Mouse (Mus musculus): ENCODE data around the gene Dhdh. TPM values are rescaled to one million over a fixed set of nuclear protein-coding genes. Genes with fewer than 3 reads are reported as not detected.

The Dhdh gene
- polyA plus RNA-seq, 1 experiment: not detected

GRCm38 (mm10) chr7:45434203-45435015 lies 54.2 kb downstream of the Dhdh start, which contains the start of gene Gys1:
Gene Gys1, plus strand, starts transcription at chr7:45434844.
- TF ChIP-seq POLR2A (IDR thresholded peaks at IDR 0.05; ENCODE audit: insufficient read depth, low read depth, low read length) (0 out of 2 replicates have a peak, but pooled peaks have one; percentile 49), CTCF (IDR thresholded peaks at IDR 0.05; ENCODE audit: insufficient read depth, low read depth, low read length) (peak; percentile 82)
- under 1% methylated on average over 45 of the region's 45 CpGs for WGBS
- peak within 1 kb of the TSS; percentile 48 for H3K27ac ChIP-seq (ENCODE audit: insufficient read depth, low read depth, low read length)
- peaks cover 25% of the 10 kb centered on the region for H3K4me1 ChIP-seq (ENCODE audit: control insufficient read depth, insufficient read depth, low read length)
- peak within 1 kb of the TSS; percentile 68 for H3K4me3 ChIP-seq (ENCODE audit: insufficient read depth, low read depth, low read length)

GRCm38 (mm10) chr7:45433835-45434202 lies 54.8 kb downstream of the Dhdh start:
- H3K4me1 ChIP-seq (ENCODE audit: control insufficient read depth, insufficient read depth, low read length): peaks cover 25% of the 10 kb centered on the region
- H3K4me3 ChIP-seq (ENCODE audit: insufficient read depth, low read depth, low read length): peak overlapping the region; percentile 68
- no peak overlapping the region for H3K27ac ChIP-seq (ENCODE audit: insufficient read depth, low read depth, low read length)
- 3% methylated on average over 7 of the region's 7 CpGs for WGBS
- TF ChIP-seq CTCF (IDR thresholded peaks at IDR 0.05; ENCODE audit: insufficient read depth, low read depth, low read length) (no peak), POLR2A (IDR thresholded peaks at IDR 0.05; ENCODE audit: insufficient read depth, low read depth, low read length) (no peak)

GRCm38 (mm10) chr7:45426556-45426955 lies 62.0 kb downstream of the Dhdh start:
- no peaks in the 10 kb centered on the region for H3K4me1 ChIP-seq (ENCODE audit: control insufficient read depth, insufficient read depth, low read length)
- H3K27ac ChIP-seq (ENCODE audit: insufficient read depth, low read depth, low read length): no peak overlapping the region
- H3K4me3 ChIP-seq (ENCODE audit: insufficient read depth, low read depth, low read length): no peak overlapping the region
- 88% methylated on average over 8 of the region's 8 CpGs for WGBS
- TF ChIP-seq CTCF (IDR thresholded peaks at IDR 0.05; ENCODE audit: insufficient read depth, low read depth, low read length) (no peak), POLR2A (IDR thresholded peaks at IDR 0.05; ENCODE audit: insufficient read depth, low read depth, low read length) (no peak)

- 93% methylated on average over 14 of the region's 14 CpGs for WGBS
- Histone ChIP-seq H3K4me1 (ENCODE audit: control insufficient read depth, insufficient read depth, low read length) (no peaks in the 10 kb centered on the region), H3K4me3 (ENCODE audit: insufficient read depth, low read depth, low read length) (no peak overlapping the region), H3K27ac (ENCODE audit: insufficient read depth, low read depth, low read length) (no peak overlapping the region)
- TF ChIP-seq CTCF (IDR thresholded peaks at IDR 0.05; ENCODE audit: insufficient read depth, low read depth, low read length): no peak
- TF ChIP-seq POLR2A (IDR thresholded peaks at IDR 0.05; ENCODE audit: insufficient read depth, low read depth, low read length): no peak
Measured at GRCm38 (mm10) chr7:45421194-45421593, 67.4 kb downstream of the Dhdh start.

Other genes starting within 250 kb of the Dhdh start
- not detected in 2 replicates for gene Cd37, start 249.7 kb downstream of the Dhdh start, polyA plus RNA-seq (2012; ENCODE audit: insufficient read depth, insufficient read length, low replicate concordance, missing spikeins)
- not detected in 2 replicates for gene Slc6a16, start 247.7 kb downstream of the Dhdh start, polyA plus RNA-seq (2012; ENCODE audit: insufficient read depth, insufficient read length, low replicate concordance, missing spikeins)
- gene Slc6a21, start 211.3 kb downstream of the Dhdh start, polyA plus RNA-seq (2012; ENCODE audit: insufficient read depth, insufficient read length, low replicate concordance, missing spikeins): not detected in 2 replicates
- not detected in 2 replicates for gene Trpm4, start 155.0 kb downstream of the Dhdh start, polyA plus RNA-seq (2012; ENCODE audit: insufficient read depth, insufficient read length, low replicate concordance, missing spikeins)
- gene Hrc, start 153.5 kb downstream of the Dhdh start, polyA plus RNA-seq (2012; ENCODE audit: insufficient read depth, insufficient read length, low replicate concordance, missing spikeins): not detected in 2 replicates
- not detected in 2 replicates for gene Ppfia3, start 121.8 kb downstream of the Dhdh start, polyA plus RNA-seq (2012; ENCODE audit: insufficient read depth, insufficient read length, low replicate concordance, missing spikeins)
- gene Lin7b, start 118.2 kb downstream of the Dhdh start, polyA plus RNA-seq (2012; ENCODE audit: insufficient read depth, insufficient read length, low replicate concordance, missing spikeins): not detected in 2 replicates
- 1,039 and 1,720 TPM in 2 replicates for gene Snrnp70, start 93.1 kb downstream of the Dhdh start, polyA plus RNA-seq (2012; ENCODE audit: insufficient read depth, insufficient read length, low replicate concordance, missing spikeins)
- not detected in 2 replicates for gene Kcna7, start 83.2 kb downstream of the Dhdh start, polyA plus RNA-seq (2012; ENCODE audit: insufficient read depth, insufficient read length, low replicate concordance, missing spikeins)
- not detected in 2 replicates for gene Ntf5, start 75.1 kb downstream of the Dhdh start, polyA plus RNA-seq (2012; ENCODE audit: insufficient read depth, insufficient read length, low replicate concordance, missing spikeins)
- not detected in 2 replicates for gene Lhb, start 68.0 kb downstream of the Dhdh start, polyA plus RNA-seq (2012; ENCODE audit: insufficient read depth, insufficient read length, low replicate concordance, missing spikeins)
- gene Gys1, start 54.0 kb downstream of the Dhdh start, polyA plus RNA-seq (2012; ENCODE audit: insufficient read depth, insufficient read length, low replicate concordance, missing spikeins): not detected in 2 replicates
- not detected in 2 replicates for gene Ruvbl2, start 50.7 kb downstream of the Dhdh start, polyA plus RNA-seq (2012; ENCODE audit: insufficient read depth, insufficient read length, low replicate concordance, missing spikeins)
- 553 and 835 TPM in 2 replicates for gene Ftl1, start 28.9 kb downstream of the Dhdh start, polyA plus RNA-seq (2012; ENCODE audit: insufficient read depth, insufficient read length, low replicate concordance, missing spikeins)
- not detected in 2 replicates for gene Bax, start 21.9 kb downstream of the Dhdh start, polyA plus RNA-seq (2012; ENCODE audit: insufficient read depth, insufficient read length, low replicate concordance, missing spikeins)
- gene Tulp2, start 6.9 kb downstream of the Dhdh start, polyA plus RNA-seq (2012; ENCODE audit: insufficient read depth, insufficient read length, low replicate concordance, missing spikeins): not detected in 2 replicates
- not detected in 2 replicates for gene Gm45808, start 2.0 kb downstream of the Dhdh start, polyA plus RNA-seq (2012; ENCODE audit: insufficient read depth, insufficient read length, low replicate concordance, missing spikeins)
- gene Nucb1, start 21.6 kb upstream of the Dhdh start, polyA plus RNA-seq (2012; ENCODE audit: insufficient read depth, insufficient read length, low replicate concordance, missing spikeins): not detected in 2 replicates
- gene Ppp1r15a, start 37.5 kb upstream of the Dhdh start, polyA plus RNA-seq (2012; ENCODE audit: insufficient read depth, insufficient read length, low replicate concordance, missing spikeins): not detected in 2 replicates
- gene Plekha4, start 37.5 kb upstream of the Dhdh start, polyA plus RNA-seq (2012; ENCODE audit: insufficient read depth, insufficient read length, low replicate concordance, missing spikeins): not detected in 2 replicates
- not detected in 2 replicates for gene Hsd17b14, start 66.1 kb upstream of the Dhdh start, polyA plus RNA-seq (2012; ENCODE audit: insufficient read depth, insufficient read length, low replicate concordance, missing spikeins)
- not detected in 2 replicates for gene Bcat2, start 81.3 kb upstream of the Dhdh start, polyA plus RNA-seq (2012; ENCODE audit: insufficient read depth, insufficient read length, low replicate concordance, missing spikeins)
- gene Fgf21, start 126.7 kb upstream of the Dhdh start, polyA plus RNA-seq (2012; ENCODE audit: insufficient read depth, insufficient read length, low replicate concordance, missing spikeins): not detected in 2 replicates
- not detected in 2 replicates for gene Fut1, start 128.5 kb upstream of the Dhdh start, polyA plus RNA-seq (2012; ENCODE audit: insufficient read depth, insufficient read length, low replicate concordance, missing spikeins)
- gene Izumo1, start 133.0 kb upstream of the Dhdh start, polyA plus RNA-seq (2012; ENCODE audit: insufficient read depth, insufficient read length, low replicate concordance, missing spikeins): not detected in 2 replicates
- not detected in 2 replicates for gene Rasip1, start 138.7 kb upstream of the Dhdh start, polyA plus RNA-seq (2012; ENCODE audit: insufficient read depth, insufficient read length, low replicate concordance, missing spikeins)
- gene Mamstr, start 151.2 kb upstream of the Dhdh start, polyA plus RNA-seq (2012; ENCODE audit: insufficient read depth, insufficient read length, low replicate concordance, missing spikeins): not detected in 2 replicates
- not detected in 2 replicates for gene Fut2, start 177.6 kb upstream of the Dhdh start, polyA plus RNA-seq (2012; ENCODE audit: insufficient read depth, insufficient read length, low replicate concordance, missing spikeins)
- gene Ntn5, start 195.2 kb upstream of the Dhdh start, polyA plus RNA-seq (2012; ENCODE audit: insufficient read depth, insufficient read length, low replicate concordance, missing spikeins): not detected in 2 replicates
- gene Sec1, start 205.6 kb upstream of the Dhdh start, polyA plus RNA-seq (2012; ENCODE audit: insufficient read depth, insufficient read length, low replicate concordance, missing spikeins): not detected in 2 replicates
- not detected in 2 replicates for gene Car11, start 211.0 kb upstream of the Dhdh start, polyA plus RNA-seq (2012; ENCODE audit: insufficient read depth, insufficient read length, low replicate concordance, missing spikeins)
- gene Dbp, start 216.3 kb upstream of the Dhdh start, polyA plus RNA-seq (2012; ENCODE audit: insufficient read depth, insufficient read length, low replicate concordance, missing spikeins): 386 TPM in 1 of 2 replicates, not detected in the other
- gene Rpl18, start 226.7 kb upstream of the Dhdh start, polyA plus RNA-seq (2012; ENCODE audit: insufficient read depth, insufficient read length, low replicate concordance, missing spikeins): not detected in 2 replicates
- not detected in 2 replicates for gene Sphk2, start 229.2 kb upstream of the Dhdh start, polyA plus RNA-seq (2012; ENCODE audit: insufficient read depth, insufficient read length, low replicate concordance, missing spikeins)
- not detected in 2 replicates for gene Fam83e, start 232.4 kb upstream of the Dhdh start, polyA plus RNA-seq (2012; ENCODE audit: insufficient read depth, insufficient read length, low replicate concordance, missing spikeins)
- gene Spaca4, start 237.0 kb upstream of the Dhdh start, polyA plus RNA-seq (2012; ENCODE audit: insufficient read depth, insufficient read length, low replicate concordance, missing spikeins): not detected in 2 replicates